Mouse (Mus musculus) liver, embryonic 12.5 days (tissue): ENCODE results near the gene Fndc11. TPM values are rescaled to one million over a fixed set of nuclear protein-coding genes. Genes with fewer than 3 reads are reported as not detected.
A peak's percentile ranks its signal among the peaks of the same experiment; 100 is the strongest.

Experiments used
- ATAC-seq: fragments of 200-750 bp; cut with Nextera tagmentation; 2 replicates; pipeline ENCODE4 v1.8.0; 2017; ENCODE audit warnings: moderate number of reproducible peaks, mild to moderate bottlenecking, moderate library complexity
- H3K27ac ChIP-seq: fragments of 300-500 bp; sonication (generic); 2 replicates; pipeline ENCODE4 v1.5.1; 2016; ENCODE audit warnings: mild to moderate bottlenecking
- H3K27me3 ChIP-seq: fragments of 300-500 bp; sonication (generic); replicated peaks from 2 replicates; pipeline ENCODE4 v1.6.1; 2016; ENCODE audit warnings: mild to moderate bottlenecking, moderate library complexity
- H3K36me3 ChIP-seq: fragments of 300-500 bp; sonication (generic); 2 replicates; pipeline ENCODE4 v1.6.1; 2016; ENCODE audit warnings: mild to moderate bottlenecking, moderate library complexity
- H3K4me1 ChIP-seq: fragments of 300-500 bp; sonication (generic); 2 replicates; pipeline ENCODE4 v1.6.1; 2016
- H3K4me2 ChIP-seq: fragments of 300-500 bp; sonication (generic); 2 replicates; pipeline ENCODE4 v1.6.1; 2016; ENCODE audit warnings: mild to moderate bottlenecking, moderate library complexity
- H3K4me3 ChIP-seq: fragments of 300-500 bp; sonication (generic); 2 replicates; pipeline ENCODE4 v1.5.1; 2016; ENCODE audit warnings: mild to moderate bottlenecking, moderate library complexity
- H3K9ac ChIP-seq: fragments of 300-500 bp; sonication (generic); 2 replicates; pipeline ENCODE4 v1.6.1; 2016; ENCODE audit warnings: mild to moderate bottlenecking, moderate library complexity
- H3K9me3 ChIP-seq: fragments of 300-500 bp; sonication (generic); replicated peaks from 2 replicates; pipeline ENCODE4 v1.6.1; 2016; ENCODE audit warnings: mild to moderate bottlenecking, moderate library complexity
- WGBS: fragments of 180-500 bp; shearing (Covaris S2); methylation state at CpG from one replicate; pipeline ENCODE4 v1.1.7; 2016; ENCODE audit not compliant: insufficient replicate concordance; 5-methylcytosine and 5-hydroxymethylcytosine counted together
- polyA plus RNA-seq: library from polyadenylated mRNA; unstranded; fragments of >200 nt; fragmentation: Nextera tagmentation; extraction: Ambion mirVana; gene quantifications from 2 replicates; pipeline ENCODE4 v1.2.1, GENCODE M21; 2016

Gene Fndc11
- polyA plus RNA-seq, 1 experiment from 2014 or later = 0.11 TPM

GRCm38 (mm10) chr2:181227122-181227521 lies 7.3 kb downstream of the Fndc11 start:
- Histone ChIP-seq H3K9me3 (no peaks in the 10 kb centered on the region), H3K27me3 (0 out of 2 replicates have a peak, but pooled peaks cover 2% of the 10 kb centered on the region), H3K4me1 (no peaks in the 10 kb centered on the region), H3K27ac (no peak overlapping the region), H3K4me3 (no peak overlapping the region), H3K4me2 (no peak overlapping the region), H3K9ac (no peak overlapping the region), H3K36me3 (peaks cover 36% of the 10 kb centered on the region)
- WGBS = 72% methylated on average over 3 of the region's 3 CpGs
- no peak for ATAC-seq

- WGBS = 55% methylated on average over 1 of the region's 1 CpGs
- Histone ChIP-seq H3K27ac (no peak overlapping the region), H3K4me3 (no peak overlapping the region), H3K36me3 (peaks cover 48% of the 10 kb centered on the region), H3K4me1 (no peaks in the 10 kb centered on the region), H3K9me3 (no peaks in the 10 kb centered on the region), H3K27me3 (no peaks in the 10 kb centered on the region), H3K9ac (no peak overlapping the region), H3K4me2 (no peak overlapping the region)
- ATAC-seq = no peak
These were observed 8.5 kb downstream of the Fndc11 start for GRCm38 (mm10) chr2:181228335-181228734.

GRCm38 (mm10) chr2:181231171-181231570 lies 11.4 kb downstream of the Fndc11 start:
- 72% methylated on average over 19 of the region's 20 CpGs for WGBS
- no peak for ATAC-seq

GRCm38 (mm10) chr2:181233443-181233842 lies 13.6 kb downstream of the Fndc11 start:
- H3K27ac ChIP-seq = no peak overlapping the region
- H3K4me3 ChIP-seq = no peak overlapping the region
- H3K9me3 ChIP-seq = no peaks in the 10 kb centered on the region
- no peak for ATAC-seq
- no peaks in the 10 kb centered on the region for H3K4me1 ChIP-seq
- H3K9ac ChIP-seq = no peak overlapping the region
- no peak overlapping the region for H3K4me2 ChIP-seq
- peaks cover 80% of the 10 kb centered on the region for H3K36me3 ChIP-seq
- 84% methylated on average over 15 of the region's 15 CpGs for WGBS
- no peaks in the 10 kb centered on the region for H3K27me3 ChIP-seq

More at GRCm38 (mm10) chr2:181231171-181231570, 11.4 kb downstream of the Fndc11 start:
- Histone ChIP-seq H3K27me3 (no peaks in the 10 kb centered on the region), H3K27ac (no peak overlapping the region), H3K4me3 (no peak overlapping the region), H3K4me2 (no peak overlapping the region), H3K9me3 (no peaks in the 10 kb centered on the region), H3K4me1 (no peaks in the 10 kb centered on the region), H3K9ac (no peak overlapping the region), H3K36me3 (peaks cover 60% of the 10 kb centered on the region)

- Histone ChIP-seq H3K4me1 (0 out of 2 replicates have a peak, but pooled peaks cover 5% of the 10 kb centered on the region), H3K36me3 (peaks cover 74% of the 10 kb centered on the region), H3K27ac (no peak overlapping the region), H3K27me3 (no peaks in the 10 kb centered on the region), H3K9me3 (no peaks in the 10 kb centered on the region), H3K4me2 (no peak overlapping the region), H3K4me3 (no peak overlapping the region), H3K9ac (no peak overlapping the region)
- ATAC-seq = no peak
- WGBS = 77% methylated on average over 11 of the region's 11 CpGs
These were observed 14.9 kb downstream of the Fndc11 start for GRCm38 (mm10) chr2:181234680-181235079.

GRCm38 (mm10) chr2:181235681-181236566 lies 16.1 kb downstream of the Fndc11 start:
- Histone ChIP-seq H3K36me3 (peaks cover 70% of the 10 kb centered on the region), H3K9ac (no peak overlapping the region), H3K27ac (no peak overlapping the region), H3K27me3 (no peaks in the 10 kb centered on the region), H3K4me2 (no peak overlapping the region), H3K4me3 (no peak overlapping the region), H3K9me3 (no peaks in the 10 kb centered on the region), H3K4me1 (peaks cover 13% of the 10 kb centered on the region)
- ATAC-seq = no peak
- whole genome bisulfite sequencing = 77% methylated on average over 23 of the region's 23 CpGs

GRCm38 (mm10) chr2:181237251-181238014 lies 17.6 kb downstream of the Fndc11 start:
- Histone ChIP-seq H3K4me1 (peaks cover 28% of the 10 kb centered on the region), H3K9me3 (no peaks in the 10 kb centered on the region), H3K4me3 (no peak overlapping the region), H3K9ac (no peak overlapping the region), H3K27me3 (0 out of 2 replicates have a peak, but pooled peaks cover 2% of the 10 kb centered on the region), H3K4me2 (no peak overlapping the region), H3K36me3 (peaks cover 56% of the 10 kb centered on the region), H3K27ac (no peak overlapping the region)
- no peak for ATAC-seq
- WGBS = 80% methylated on average over 17 of the region's 17 CpGs

- Histone ChIP-seq H3K4me3 (no peak overlapping the region), H3K27ac (no peak overlapping the region), H3K27me3 (0 out of 2 replicates have a peak, but pooled peaks cover 5% of the 10 kb centered on the region), H3K9me3 (no peaks in the 10 kb centered on the region), H3K9ac (no peak overlapping the region), H3K4me2 (no peak overlapping the region), H3K4me1 (peaks cover 30% of the 10 kb centered on the region), H3K36me3 (peaks cover 49% of the 10 kb centered on the region)
- 73% methylated on average over 10 of the region's 10 CpGs for WGBS
- ATAC-seq = no peak
These were observed 18.3 kb downstream of the Fndc11 start for GRCm38 (mm10) chr2:181238091-181238610.

GRCm38 (mm10) chr2:181238861-181239260 lies 19.0 kb downstream of the Fndc11 start:
- no peak overlapping the region for H3K4me2 ChIP-seq
- H3K4me1 ChIP-seq = peaks cover 37% of the 10 kb centered on the region
- H3K4me3 ChIP-seq = no peak overlapping the region
- no peak overlapping the region for H3K9ac ChIP-seq
- WGBS = 51% methylated on average over 2 of the region's 2 CpGs
- H3K36me3 ChIP-seq = peaks cover 43% of the 10 kb centered on the region
- H3K27ac ChIP-seq = no peak overlapping the region
- no peak for ATAC-seq
- H3K27me3 ChIP-seq = 0 out of 2 replicates have a peak, but pooled peaks cover 5% of the 10 kb centered on the region
- no peaks in the 10 kb centered on the region for H3K9me3 ChIP-seq

GRCm38 (mm10) chr2:181239261-181239660 lies 19.4 kb downstream of the Fndc11 start:
- H3K4me3 ChIP-seq = no peak overlapping the region
- H3K4me2 ChIP-seq = no peak overlapping the region
- H3K4me1 ChIP-seq = peaks cover 41% of the 10 kb centered on the region
- H3K9ac ChIP-seq = no peak overlapping the region
- H3K9me3 ChIP-seq = no peaks in the 10 kb centered on the region
- WGBS = 88% methylated on average over 9 of the region's 9 CpGs
- 0 out of 2 replicates have a peak, but pooled peaks cover 5% of the 10 kb centered on the region for H3K27me3 ChIP-seq
- no peak overlapping the region for H3K27ac ChIP-seq
- H3K36me3 ChIP-seq = peaks cover 41% of the 10 kb centered on the region
- ATAC-seq = no peak

- Histone ChIP-seq H3K4me2 (peak overlapping the region; percentile 82), H3K4me3 (peak overlapping the region; percentile 72), H3K27me3 (0 out of 2 replicates have a peak, but pooled peaks cover 5% of the 10 kb centered on the region), H3K9ac (peak overlapping the region; percentile 79), H3K4me1 (peaks cover 42% of the 10 kb centered on the region), H3K27ac (no peak overlapping the region), H3K36me3 (peaks cover 38% of the 10 kb centered on the region), H3K9me3 (no peaks in the 10 kb centered on the region)
- no peak for ATAC-seq
- WGBS = 85% methylated on average over 13 of the region's 13 CpGs
These were observed 21.1 kb downstream of the Fndc11 start for GRCm38 (mm10) chr2:181240806-181241440.
